Mouse (Mus musculus): ENCODE measurements around the gene Fbn1. TPM values are rescaled to one million over a fixed set of nuclear protein-coding genes. Genes with fewer than 3 reads are reported as not detected.

Fbn1 gene
- total RNA-seq, 2 experiments from 2014 or later = 8.7 to 10.4 TPM

DNA sequence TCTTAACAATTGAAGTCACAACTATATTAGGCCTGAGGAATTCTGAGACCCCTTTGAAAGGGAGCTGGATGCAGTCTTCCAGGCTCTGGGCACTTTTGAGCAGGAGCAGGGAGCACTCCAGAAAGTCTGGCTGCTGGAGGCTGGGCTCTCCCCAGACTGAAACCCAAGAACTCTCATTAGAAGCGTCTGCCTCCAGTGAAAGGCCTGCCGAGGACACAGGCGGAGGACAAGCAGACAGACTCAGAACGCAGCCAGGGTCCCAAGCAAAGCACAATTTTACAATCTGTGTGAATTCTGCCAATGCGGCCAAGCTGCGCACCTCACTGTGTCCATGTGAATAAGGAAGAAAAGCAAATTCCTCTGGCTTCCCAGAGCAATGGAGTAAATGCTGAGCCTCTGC lies 76.3 kb downstream of the Fbn1 start:
- Histone ChIP-seq H3K27ac (no peak overlapping the region), H3K4me3 (no peak overlapping the region)
- no peak for TF ChIP-seq CTCF (conservative IDR thresholded peaks at IDR 0.05)
- no peak for DNase-seq (ENCODE audit: low spot score in 2 of 2)

DNA sequence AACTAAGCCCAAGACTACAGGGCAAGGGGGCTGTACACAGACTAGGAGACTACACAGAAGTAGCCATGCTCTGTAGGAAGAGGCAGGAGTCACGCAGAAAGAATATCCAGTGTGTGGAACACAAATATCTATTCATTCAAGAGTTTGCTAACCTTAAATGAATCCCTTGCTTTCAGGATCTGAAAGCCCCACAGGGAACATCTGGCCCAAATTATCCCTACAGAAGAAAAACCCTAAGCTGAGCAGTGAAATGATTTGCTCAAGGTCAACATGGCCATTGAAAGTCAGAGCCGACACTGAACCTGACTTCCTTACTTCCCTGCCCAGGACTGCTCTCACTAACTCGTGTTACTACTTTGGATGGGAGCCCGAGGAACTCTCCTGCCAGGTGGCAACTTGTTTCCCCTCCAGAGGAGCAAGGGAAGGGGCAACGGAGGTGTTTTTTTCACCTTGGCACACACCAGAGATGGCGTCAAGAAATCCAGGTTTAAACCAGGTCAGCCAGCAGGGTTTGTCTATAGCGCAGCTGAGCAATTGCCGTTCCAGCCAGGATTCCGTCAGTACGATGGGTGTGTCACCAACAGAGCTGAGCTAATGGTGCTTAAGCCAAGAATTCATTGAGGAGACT lies 78.9 kb downstream of the Fbn1 start:
- H3K4me3 ChIP-seq = no peak overlapping the region
- no peak for TF ChIP-seq CTCF (conservative IDR thresholded peaks at IDR 0.05)
- no peak overlapping the region for H3K27ac ChIP-seq
- no peak for DNase-seq (ENCODE audit: low spot score in 2 of 2)

DNA sequence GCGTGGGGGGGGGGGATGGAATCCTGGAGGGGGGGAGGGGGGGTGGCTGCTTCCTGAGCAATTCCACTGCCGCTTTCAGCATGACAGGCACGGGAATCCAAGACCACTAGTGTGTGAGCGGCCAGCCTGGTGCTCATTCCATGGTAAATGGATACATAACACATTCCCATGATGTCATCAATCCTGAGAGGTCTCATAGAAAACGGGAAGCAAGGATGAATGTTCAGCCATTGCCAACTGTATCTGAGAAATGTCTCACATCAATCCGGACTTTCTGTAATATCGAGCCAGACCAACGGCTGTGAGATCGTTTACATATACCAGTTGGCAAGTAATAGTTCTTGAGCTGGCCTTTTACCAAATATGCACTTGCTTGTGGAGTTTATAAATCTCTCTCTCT lies 87.2 kb downstream of the Fbn1 start:
- no peak for DNase-seq (ENCODE audit: low spot score in 2 of 2)
- Histone ChIP-seq H3K4me3 (no peak overlapping the region), H3K27ac (no peak overlapping the region)
- TF ChIP-seq CTCF (conservative IDR thresholded peaks at IDR 0.05) = no peak

DNA sequence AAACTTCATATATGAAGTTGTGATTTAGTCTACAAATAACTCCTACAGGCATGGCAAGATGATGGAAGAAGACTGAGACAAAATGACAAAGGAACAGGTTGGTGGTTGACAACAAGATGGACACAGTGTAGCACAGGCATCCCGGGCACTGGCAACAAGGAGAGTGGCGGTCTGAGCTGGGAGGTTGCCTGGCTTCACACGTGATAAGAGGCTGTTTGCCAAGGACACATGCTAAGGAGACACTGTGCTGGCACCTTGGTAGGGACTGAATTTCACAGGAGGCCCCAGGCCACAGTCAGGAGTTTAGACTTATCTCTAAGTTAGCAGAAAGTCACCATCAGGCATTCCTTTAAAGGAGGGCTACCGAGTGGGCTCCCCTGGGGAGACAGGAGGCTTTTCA lies 88.1 kb downstream of the Fbn1 start:
- no peak for DNase-seq (ENCODE audit: low spot score in 2 of 2)
- H3K4me3 ChIP-seq = no peak overlapping the region
- H3K27ac ChIP-seq = no peak overlapping the region
- TF ChIP-seq CTCF (conservative IDR thresholded peaks at IDR 0.05) = no peak

DNA sequence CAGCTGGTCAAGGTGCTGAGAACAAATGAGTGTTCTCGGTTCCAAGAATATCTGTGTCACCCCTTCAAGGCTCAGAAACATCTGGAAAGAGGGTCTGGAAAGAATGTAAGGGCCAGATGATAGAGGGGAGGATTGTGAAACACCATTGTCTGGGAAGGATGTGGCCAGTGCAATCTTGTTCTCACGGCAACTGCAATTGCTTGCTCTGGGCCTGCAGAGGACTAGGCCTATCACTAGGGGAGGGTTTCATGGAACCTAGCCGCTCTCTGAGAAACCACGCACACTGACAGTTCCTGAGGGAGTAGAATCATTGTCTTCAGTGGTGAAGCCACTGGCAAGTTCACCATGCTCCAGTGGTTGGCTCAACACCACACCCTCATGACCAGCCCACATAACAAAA lies 89.2 kb downstream of the Fbn1 start:
- no peak overlapping the region for H3K27ac ChIP-seq
- no peak overlapping the region for H3K4me3 ChIP-seq
- no peak for DNase-seq (ENCODE audit: low spot score in 2 of 2)
- no peak for TF ChIP-seq CTCF (conservative IDR thresholded peaks at IDR 0.05)

DNA sequence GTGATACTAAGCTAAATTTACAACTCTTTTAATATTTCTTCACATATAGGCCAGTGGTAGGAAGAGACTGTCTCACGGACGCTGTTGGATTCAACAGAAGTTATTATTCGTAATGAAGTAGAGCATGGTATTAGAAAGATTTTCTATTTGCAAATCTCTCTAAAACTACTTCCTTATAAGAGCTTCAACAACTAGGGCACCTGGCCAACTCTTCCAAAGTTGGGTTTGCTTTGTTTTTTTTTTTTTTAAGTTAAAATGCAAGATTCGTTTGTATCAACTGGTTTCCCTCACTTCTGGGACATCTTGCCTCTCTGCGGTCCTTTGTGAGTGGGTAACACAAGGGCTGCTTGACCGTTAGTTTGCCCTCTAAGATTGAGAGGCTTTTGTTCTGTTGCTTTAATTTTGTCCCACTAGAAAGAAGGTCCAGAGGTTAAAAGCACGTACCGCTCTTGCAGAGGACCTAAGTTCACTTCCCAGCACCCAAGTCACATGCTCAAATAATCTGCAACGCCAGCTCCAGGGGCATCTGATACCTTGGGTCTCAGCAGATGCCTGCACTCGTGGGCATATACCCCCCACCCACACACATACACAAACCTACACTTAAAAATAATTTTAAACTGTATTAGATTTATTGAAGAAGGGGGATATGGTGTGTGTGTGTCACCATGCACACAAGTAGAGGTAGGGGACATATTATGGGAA lies 91.1 kb downstream of the Fbn1 start:
- no peak overlapping the region for H3K27ac ChIP-seq
- no peak for DNase-seq (ENCODE audit: low spot score in 2 of 2)
- H3K4me3 ChIP-seq = no peak overlapping the region
- TF ChIP-seq CTCF (conservative IDR thresholded peaks at IDR 0.05) = no peak

DNA sequence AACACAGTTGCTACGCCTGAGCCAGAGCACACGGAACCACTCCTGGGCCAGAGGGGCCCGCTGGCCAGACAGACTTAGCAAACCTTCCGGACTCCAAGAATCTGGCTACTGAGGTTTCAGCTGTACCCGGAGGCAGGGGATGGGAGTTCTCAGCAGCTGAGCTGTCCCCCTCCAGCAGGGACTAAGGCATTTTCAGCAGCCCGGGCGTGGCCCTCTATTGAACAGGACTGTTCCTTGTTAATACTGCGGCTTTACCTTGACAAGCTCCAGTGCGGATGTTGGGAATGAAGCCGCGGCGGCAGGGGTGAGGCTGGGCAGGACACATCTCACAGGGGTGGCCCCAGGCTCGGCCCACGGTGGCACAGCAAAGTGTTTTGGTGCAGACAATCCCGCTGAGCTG lies 95.4 kb downstream of the Fbn1 start:
- Histone ChIP-seq H3K27ac (no peak overlapping the region), H3K4me3 (no peak overlapping the region)
- DNase-seq (ENCODE audit: low spot score in 2 of 2) = no peak
- TF ChIP-seq CTCF (conservative IDR thresholded peaks at IDR 0.05) = no peak

DNA sequence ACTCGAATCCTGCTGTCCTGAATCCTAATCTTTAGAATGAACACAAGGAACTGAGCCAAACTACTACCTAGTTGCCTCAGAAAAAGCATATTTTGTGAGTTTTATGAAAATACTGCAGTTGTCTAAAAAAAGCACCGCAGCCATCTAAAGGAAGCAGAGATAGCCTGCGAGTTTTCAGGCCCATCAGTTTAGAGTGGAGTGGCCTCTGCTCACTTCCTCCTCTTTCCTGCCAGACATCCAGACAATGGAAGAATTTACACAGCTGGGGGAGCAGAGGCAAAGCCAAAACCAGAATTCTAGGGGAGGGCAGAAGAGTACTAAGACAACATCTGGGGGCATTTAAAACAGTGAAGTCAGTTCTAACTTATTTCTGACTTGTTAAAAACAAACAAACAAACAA lies 96.0 kb downstream of the Fbn1 start:
- Histone ChIP-seq H3K4me3 (no peak overlapping the region), H3K27ac (no peak overlapping the region)
- TF ChIP-seq CTCF (conservative IDR thresholded peaks at IDR 0.05) = no peak
- DNase-seq (ENCODE audit: low spot score in 2 of 2) = no peak

DNA sequence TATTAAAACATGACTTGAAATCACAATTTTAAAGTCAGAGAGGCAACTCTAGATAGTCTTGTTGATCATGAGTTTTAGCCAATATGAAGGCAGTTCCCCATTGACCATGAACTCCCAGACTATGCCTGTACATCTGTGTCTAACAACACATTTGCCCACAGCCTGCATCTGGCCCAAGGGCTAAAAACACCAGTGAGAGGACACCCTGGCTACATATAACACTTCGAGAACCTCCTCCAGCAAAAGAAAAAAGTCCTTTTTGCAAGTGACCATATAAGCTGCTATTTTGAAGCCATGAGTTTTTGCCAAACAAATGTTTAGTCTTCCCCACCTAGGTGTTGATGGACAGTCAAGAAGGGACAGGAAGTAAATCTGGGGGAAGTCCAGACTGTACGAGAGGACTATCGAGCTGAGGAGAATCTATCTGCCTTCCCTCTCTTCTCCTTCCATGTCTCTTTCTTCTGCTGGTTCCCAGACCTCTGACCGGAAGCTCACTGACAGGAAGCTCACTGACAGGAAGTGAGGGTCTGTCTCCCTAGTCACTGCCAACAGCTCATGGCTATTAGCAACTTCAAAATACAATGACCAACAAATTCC lies 103.2 kb downstream of the Fbn1 start:
- no peak for DNase-seq (ENCODE audit: low spot score in 2 of 2)
- no peak for TF ChIP-seq CTCF (conservative IDR thresholded peaks at IDR 0.05)
- H3K27ac ChIP-seq = no peak overlapping the region
- H3K4me3 ChIP-seq = no peak overlapping the region

DNA sequence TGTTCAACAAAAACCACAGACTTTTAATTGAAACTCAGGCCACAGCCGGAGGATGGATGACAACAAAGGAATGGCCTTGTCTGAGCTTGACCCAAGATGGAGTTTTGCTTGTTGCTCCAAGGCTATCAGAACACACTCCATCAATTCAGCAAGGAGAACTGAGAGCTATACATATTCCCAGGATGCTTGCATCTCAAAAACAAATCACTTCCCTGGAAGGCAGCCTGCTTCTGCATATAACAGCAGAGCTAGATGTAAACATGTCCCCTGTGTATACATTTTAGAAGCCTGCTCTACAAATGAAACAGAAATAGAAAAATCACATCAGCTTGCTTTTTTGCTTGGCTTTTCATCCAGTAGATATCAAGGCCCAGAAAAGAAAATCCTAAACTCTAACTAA lies 105.5 kb downstream of the Fbn1 start:
- TF ChIP-seq CTCF (conservative IDR thresholded peaks at IDR 0.05) = no peak
- DNase-seq (ENCODE audit: low spot score in 2 of 2) = no peak
- H3K4me3 ChIP-seq = no peak overlapping the region
- no peak overlapping the region for H3K27ac ChIP-seq

DNA sequence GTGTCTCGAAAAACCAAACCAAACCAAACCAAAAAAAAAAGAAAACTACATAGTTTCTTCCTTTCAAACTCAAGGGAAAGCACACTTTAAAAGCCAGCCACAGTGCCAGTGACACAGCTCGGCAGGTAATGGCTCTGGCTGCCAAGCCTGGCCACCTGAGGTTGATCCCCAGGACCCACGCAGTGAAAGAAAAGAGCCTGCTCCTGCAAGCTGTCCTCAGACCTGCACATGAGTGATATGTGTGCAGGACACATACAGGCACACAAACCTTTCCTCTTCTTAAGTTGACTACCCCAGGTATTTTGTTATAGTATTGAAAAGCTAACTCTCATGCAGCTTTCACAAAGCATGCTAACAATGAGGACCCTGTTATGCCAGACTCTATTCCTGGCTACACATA lies 107.7 kb downstream of the Fbn1 start:
- H3K4me3 ChIP-seq = no peak overlapping the region
- no peak for TF ChIP-seq CTCF (conservative IDR thresholded peaks at IDR 0.05)
- DNase-seq (ENCODE audit: low spot score in 2 of 2) = no peak
- H3K27ac ChIP-seq = no peak overlapping the region

DNA sequence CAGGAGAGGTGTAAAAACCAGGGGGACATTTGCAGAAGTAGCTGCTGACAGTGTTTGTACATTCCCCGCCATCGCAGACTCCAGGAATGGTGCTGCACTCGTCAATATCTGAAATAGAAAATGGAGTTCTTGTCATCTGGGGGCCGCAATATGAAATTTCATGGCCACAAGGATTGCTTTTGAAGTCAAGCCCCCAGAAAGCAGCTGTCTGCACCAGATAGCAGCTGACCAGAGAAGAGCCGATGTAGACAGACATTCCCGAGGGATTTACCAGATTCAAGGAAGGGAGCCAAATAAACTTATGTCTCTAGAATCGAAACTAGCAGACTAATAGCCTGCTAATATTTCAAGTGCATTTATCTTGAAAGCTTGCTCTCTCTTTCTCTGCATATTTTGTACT lies 110.0 kb downstream of the Fbn1 start:
- no peak overlapping the region for H3K4me3 ChIP-seq
- no peak for DNase-seq (ENCODE audit: low spot score in 2 of 2)
- H3K27ac ChIP-seq = no peak overlapping the region
- TF ChIP-seq CTCF (conservative IDR thresholded peaks at IDR 0.05) = no peak

DNA sequence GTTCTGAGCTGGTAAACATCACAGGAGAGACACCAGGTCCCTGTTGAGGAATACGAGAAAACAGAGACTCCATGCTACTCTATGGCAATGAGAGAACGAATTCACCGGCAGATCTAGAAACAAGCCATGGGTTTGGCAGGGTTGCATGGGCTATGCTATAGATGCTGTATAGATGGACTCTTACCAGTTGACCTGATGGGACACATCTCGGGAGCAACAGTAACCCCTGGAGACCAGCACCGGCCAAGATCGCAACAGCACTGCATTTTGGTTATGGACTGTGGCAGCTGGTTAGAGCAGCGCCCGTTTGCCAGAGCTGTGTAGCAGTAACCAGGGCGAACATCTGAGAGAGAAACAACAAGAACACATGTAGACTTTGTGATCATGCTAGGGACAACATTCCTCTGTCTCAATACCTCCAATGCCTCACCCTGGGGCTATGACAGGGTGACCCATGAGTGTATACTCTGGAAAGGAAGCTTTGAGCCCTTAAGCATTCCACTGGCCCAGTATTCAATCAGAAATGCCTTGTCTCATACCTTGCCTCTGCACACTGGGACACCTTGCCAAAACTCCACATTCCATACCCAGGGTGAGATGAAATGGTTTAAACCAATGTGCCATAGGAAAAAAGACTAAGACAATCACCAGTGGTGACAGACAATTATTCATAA lies 113.2 kb downstream of the Fbn1 start:
- no peak overlapping the region for H3K27ac ChIP-seq
- no peak for TF ChIP-seq CTCF (conservative IDR thresholded peaks at IDR 0.05)
- DNase-seq (ENCODE audit: low spot score in 2 of 2) = no peak

More for the DNA sequence above, 113.2 kb downstream of the Fbn1 start:
- H3K4me3 ChIP-seq = no peak overlapping the region

All from layer of hippocampus, adult 2 months (tissue).